Mouse (Mus musculus) lung, postnatal 10 days (tissue): ENCODE measurements around the gene Timm9.

Experiments
- DNase-seq: peaks from one replicate; pipeline ENCODE4 v3.0.0; 2021

Gene Timm9

GRCm38 (mm10) chr12:71086331-71086730, 50.2 kb downstream of the Timm9 start:
- DNase-seq = no peak
